ENCODE assay signal across 8 mouse cellular contexts in genomic region chr1:95451755-95452154, GRCm38 (mm10).
DNase-seq lines count a peak whose midpoint lies in the region; ATAC-seq and TF ChIP-seq lines count a peak whose summit lies in the region.
"Not testable (repeated sequence)": the region's sequence is repeated elsewhere in the genome, so short reads cannot be mapped to it uniquely, and the experiment has no call there.

No protein-coding gene starts in this region.

- not testable (repeated sequence) for TF ChIP-seq CTCF in CH12.LX (conservative IDR thresholded peaks at IDR 0.05 in 1 of 2, IDR thresholded peaks at IDR 0.05 in 1 of 2; ENCODE audit: low read depth in 2 of 2, low read length in 2 of 2); midbrain, postnatal 0 days (IDR thresholded peaks at IDR 0.05)

- not testable (repeated sequence) for H3K4me2 ChIP-seq in CH12.LX (ENCODE audit: insufficient read depth, low read depth, poor library complexity, severe bottlenecking); forebrain, embryonic 11.5 days (ENCODE audit: low read depth, low read length, severe bottlenecking); heart, embryonic 13.5 days; midbrain, postnatal 0 days (ENCODE audit: low read depth, low read length, poor library complexity, severe bottlenecking); stomach, embryonic 15.5 days

- not testable (repeated sequence) for H3K4me3 ChIP-seq in CH12.LX (replicated peaks in 1 of 3; ENCODE audit: low read depth in 2 of 3, low read length in 2 of 3, poor library complexity in 1 of 3); forebrain, embryonic 11.5 days (ENCODE audit: low read depth, low read length); heart, embryonic 13.5 days; midbrain, postnatal 0 days (ENCODE audit: low read depth, low read length); stomach, embryonic 15.5 days (replicated peaks)

- peaks cover 5 to 26% of the 10 kb centered on the region in 2 experiments for H3K4me1 ChIP-seq in CH12.LX (ENCODE audit: control insufficient read depth in 1 of 2, insufficient read depth in 2 of 2)
- not testable (repeated sequence) for H3K4me1 ChIP-seq in forebrain, embryonic 11.5 days (replicated peaks; ENCODE audit: control insufficient read depth, insufficient read depth, low read length); heart, embryonic 13.5 days; midbrain, postnatal 0 days (ENCODE audit: insufficient read depth, low read length); stomach, embryonic 15.5 days

- H3K79me2 ChIP-seq in CH12.LX (replicated peaks; ENCODE audit: control insufficient read depth, extremely low read depth, insufficient read depth, poor library complexity, severe bottlenecking): not testable (repeated sequence)

- H3K27ac ChIP-seq in CH12.LX (ENCODE audit: insufficient read depth, low read depth); forebrain, embryonic 11.5 days (ENCODE audit: low read depth, low read length); heart, embryonic 13.5 days (replicated peaks); midbrain, postnatal 0 days (ENCODE audit: low read depth, low read length); stomach, embryonic 15.5 days: not testable (repeated sequence)

- not testable (repeated sequence) for H3K9me3 ChIP-seq in CH12.LX (replicated peaks; ENCODE audit: low read length); forebrain, embryonic 11.5 days (ENCODE audit: control insufficient read depth, low read length); heart, embryonic 13.5 days; midbrain, postnatal 0 days (ENCODE audit: low read length); stomach, embryonic 15.5 days

- H3K9ac ChIP-seq in CH12.LX (ENCODE audit: insufficient read depth, low read depth); forebrain, embryonic 11.5 days (ENCODE audit: low read length); heart, embryonic 13.5 days; midbrain, postnatal 0 days (replicated peaks; ENCODE audit: low read length, poor library complexity, severe bottlenecking); stomach, embryonic 15.5 days: not testable (repeated sequence)

- TF ChIP-seq EP300 in CH12.LX (IDR thresholded peaks at IDR 0.05; ENCODE audit: low read length): not testable (repeated sequence)

- WGBS in forebrain, embryonic 11.5 days: 80% methylated on average over 6 of the region's 6 CpGs
- 72% methylated on average over 6 of the region's 6 CpGs for WGBS in heart, embryonic 13.5 days
- WGBS in midbrain, postnatal 0 days: 80% methylated on average over 6 of the region's 6 CpGs
- WGBS in stomach, embryonic 15.5 days: 72% methylated on average over 6 of the region's 6 CpGs

- not testable (repeated sequence) for H3K27me3 ChIP-seq in CH12.LX (replicated peaks); forebrain, embryonic 11.5 days (ENCODE audit: control insufficient read depth, insufficient read depth, low read length); heart, embryonic 13.5 days (replicated peaks); midbrain, postnatal 0 days (ENCODE audit: insufficient read depth, low read length); stomach, embryonic 15.5 days (replicated peaks)

- peak; percentile 90 for ATAC-seq in forebrain, embryonic 11.5 days (replicated peaks; ENCODE audit: low FRiP score)
- ATAC-seq in heart, embryonic 13.5 days (ENCODE audit: extremely low read depth, insufficient number of reproducible peaks, low FRiP score, low TSS enrichment): peak; percentile 63; the same call in 1 of the 2 replicates
- ATAC-seq in midbrain, postnatal 0 days (ENCODE audit: low FRiP score): peak; percentile 71; the same call in 1 of the 2 replicates
- peak; percentile 85 for ATAC-seq in stomach, embryonic 15.5 days (ENCODE audit: insufficient read depth, low FRiP score, low read depth)

- dilution Hi-C loops in CH12.LX (cut with MboI; ENCODE audit: extremely low pct_ligation_motif_present, extremely low pct_unique_long_range_greater_than_20kb, low sequenced_read_pairs): not testable (repeated sequence)

- not testable (repeated sequence) for TF ChIP-seq RAD21 in CH12.LX (IDR thresholded peaks at IDR 0.05; ENCODE audit: low read depth, low read length)

- TF ChIP-seq POLR2A in CH12.LX (IDR thresholded peaks at IDR 0.05; ENCODE audit: low read depth, low read length): not testable (repeated sequence)

- H3K36me3 ChIP-seq in CH12.LX (replicated peaks in 1 of 2; ENCODE audit: control insufficient read depth in 1 of 2, insufficient read depth in 1 of 2, low read length in 1 of 2); forebrain, embryonic 11.5 days (ENCODE audit: control insufficient read depth, insufficient read depth, low read length); heart, embryonic 13.5 days; midbrain, postnatal 0 days (ENCODE audit: insufficient read depth, low read length); stomach, embryonic 15.5 days: not testable (repeated sequence)

- peak; percentile 71 for DNase-seq in CH12.LX (ENCODE audit: extremely low read depth)
- peak; percentile 66 for DNase-seq in c-Kit-positive CD71-positive TER-119-positive erythroid progenitor cells, embryonic 14.5 days (ENCODE audit: low spot score)
- DNase-seq in forebrain, embryonic 11.5 days (ENCODE audit: low spot score): peak; percentile 93
- peak; percentile 77 for DNase-seq in kidney, postnatal 14 days
- DNase-seq in liver: peak; percentile 86
- DNase-seq in midbrain, postnatal 0 days (ENCODE audit: low spot score): peak; percentile 55

- in situ Hi-C loops in CH12.LX (cut with MboI; ENCODE audit: low pct_ligation_motif_present, low pct_unique_long_range_greater_than_20kb, low sequenced_read_pairs): not testable (repeated sequence)
